Mouse (Mus musculus): ENCODE measurements around the gene Eif2a. TPM values are rescaled to one million over a fixed set of nuclear protein-coding genes. Genes with fewer than 3 reads are reported as not detected.

Gene Eif2a
- polyA plus RNA-seq (2012; rRNA removed), result 40.6 and 43.2 TPM in 2 replicates

GRCm38 (mm10) chr3:58525652-58526407 lies at the start of gene Eif2a, which contains the start of gene Serp1:
TSS of gene Eif2a (plus strand) at chr3:58525821.
TSS of gene Serp1 (minus strand) at chr3:58525892.

GRCm38 (mm10) chr3:58576137-58577066 lies 50.8 kb downstream of the Eif2a start, which contains the start of gene Selenot:
TSS of gene Selenot (plus strand) at chr3:58576636.

Other genes starting within 250 kb of the Eif2a start
- gene Tsc22d2, start 111.1 kb upstream of the Eif2a start, polyA plus RNA-seq (2012; rRNA removed), result 12.9 and 15.0 TPM in 2 replicates
- gene Serp1, start 71 bp downstream of the Eif2a start, polyA plus RNA-seq (2012; rRNA removed), result 35.7 and 36.5 TPM in 2 replicates
- 52.3 and 53.8 TPM in 2 replicates for gene Selenot, start 50.8 kb downstream of the Eif2a start, polyA plus RNA-seq (2012; rRNA removed)
- 0.34 and 0.35 TPM in 2 replicates for gene Erich6, start 111.4 kb downstream of the Eif2a start, polyA plus RNA-seq (2012; rRNA removed)
- 11.2 and 12.2 TPM in 2 replicates for gene Siah2, start 166.6 kb downstream of the Eif2a start, polyA plus RNA-seq (2012; rRNA removed)